Mouse (Mus musculus) liver, embryonic 14.5 days (tissue): Measurements from ENCODE around the gene Furin. TPM values are rescaled to one million over a fixed set of nuclear protein-coding genes. Genes with fewer than 3 reads are reported as not detected.
A peak's percentile ranks its signal among the peaks of the same experiment; 100 is the strongest.
"Not testable (repeated sequence)": the region's sequence is repeated elsewhere in the genome, so short reads cannot be mapped to it uniquely, and the experiment has no call there.

Experiments used
- ATAC-seq: fragments of 200-750 bp; cut with Nextera tagmentation; 2 replicates; pipeline ENCODE4 v1.8.0; 2017; ENCODE audit warnings: moderate number of reproducible peaks, mild to moderate bottlenecking, moderate library complexity; ENCODE audit not compliant: insufficient read depth
- DNase-seq, 3 experiments: peaks; one replicate each; pipeline ENCODE4 v3.0.0-alpha.2; 2012 to 2013; ENCODE audit warnings: low read depth in 3 of 3, low spot score in 3 of 3
- H3K27ac ChIP-seq: fragments of 300-500 bp; sonication (generic); 2 replicates; pipeline ENCODE4 v1.5.1; 2014; ENCODE audit warnings: moderate library complexity, mild to moderate bottlenecking, control low read depth, inconsistent platforms
- H3K27me3 ChIP-seq: fragments of 300-500 bp; sonication (generic); 2 replicates; pipeline ENCODE4 v1.6.1; 2014; ENCODE audit warnings: mild to moderate bottlenecking, low read length, moderate library complexity; ENCODE audit not compliant: control insufficient read depth, insufficient read depth
- H3K36me3 ChIP-seq: fragments of 300-500 bp; sonication (generic); replicated peaks from 2 replicates; pipeline ENCODE4 v1.6.1; 2014; ENCODE audit warnings: low read depth; ENCODE audit not compliant: control insufficient read depth, insufficient read depth
- H3K4me1 ChIP-seq, 2 experiments: fragments of 200-500 bp in 1 of 2; fragments of 300-500 bp in 1 of 2; sonication (generic) in 1 of 2; replicated peaks; 2 replicates each; pipeline ENCODE4 v1.6.1; 2012 to 2014; ENCODE audit warnings: antibody characterized with exemption in 1 of 2, inconsistent platforms in 1 of 2, low read length in 1 of 2; ENCODE audit not compliant: control insufficient read depth in 2 of 2, insufficient read depth in 2 of 2
- H3K4me2 ChIP-seq: fragments of 300-500 bp; sonication (generic); 2 replicates; pipeline ENCODE4 v1.6.1; 2014; ENCODE audit warnings: low read depth, mild to moderate bottlenecking, control low read depth, moderate library complexity
- H3K4me3 ChIP-seq, 2 experiments: fragments of 200-500 bp in 1 of 2; fragments of 300-500 bp in 1 of 2; sonication (generic) in 1 of 2; 2 replicates each; pipeline ENCODE4 v1.5.1; 2012 to 2014; ENCODE audit warnings: low read depth in 2 of 2, low read length in 2 of 2, mild to moderate bottlenecking in 2 of 2, control low read depth in 1 of 2, inconsistent platforms in 1 of 2, moderate library complexity in 1 of 2; ENCODE audit not compliant: insufficient read depth in 1 of 2
- H3K9ac ChIP-seq: fragments of 300-500 bp; sonication (generic); replicated peaks from 2 replicates; pipeline ENCODE4 v1.6.1; 2014; ENCODE audit warnings: mild to moderate bottlenecking, control low read depth, moderate library complexity
- H3K9me3 ChIP-seq: fragments of 300-500 bp; sonication (generic); 2 replicates; pipeline ENCODE4 v1.6.1; 2016; ENCODE audit warnings: low read length, mixed read lengths; ENCODE audit not compliant: control insufficient read depth
- CTCF ChIP-seq: IDR thresholded peaks from 2 replicates; pipeline ENCODE4 v1.5.1; 2016; ENCODE audit warnings: antibody characterized with exemption, low read depth, control low read depth
- EP300 ChIP-seq: IDR thresholded peaks from 2 replicates; pipeline ENCODE4 v1.6.1; 2016; ENCODE audit warnings: antibody characterized with exemption, low read depth
- WGBS: fragments of 180-500 bp; shearing (Covaris S2); extraction: QIAGEN DNeasy Blood & Tissue Kit; methylation state at CpG from one replicate; pipeline ENCODE4 v1.1.7; 2014; ENCODE audit not compliant: insufficient replicate concordance; 5-methylcytosine and 5-hydroxymethylcytosine counted together
- polyA plus RNA-seq, 2 experiments: library from polyadenylated mRNA; depleted of rRNA in 1 of 2; stranded (reverse) in 1 of 2; unstranded in 1 of 2; fragments of >200 nt; fragmentation: Nextera tagmentation in 1 of 2; extraction: Ambion mirVana in 1 of 2; gene quantifications; 2 replicates each; pipeline versions ENCODE4 v1.2.1 to v1.2.3; 2012 to 2014

Gene Furin
- polyA plus RNA-seq, 2 experiments, result 3.8 to 6.0 TPM

GRCm38 (mm10) chr7:80398654-80399444, 6.4 kb downstream of the Furin start:
- DNase-seq (no peak), ATAC-seq (no peak)
- Histone ChIP-seq H3K27me3 (peaks cover 24% of the 10 kb centered on the region), H3K36me3 (no peaks in the 10 kb centered on the region; the same call in 1 of the 2 replicates), H3K4me1 (peaks cover 0 to 7% of the 10 kb centered on the region in 2 experiments; a peak in 1 of 4 replicates), H3K9me3 (no peaks in the 10 kb centered on the region), H3K4me3 (no peak overlapping the region), H3K27ac (no peak overlapping the region), H3K4me2 (no peak overlapping the region), H3K9ac (no peak overlapping the region)
- 67% methylated on average over 9 of the region's 9 CpGs for WGBS
- no peak for TF ChIP-seq CTCF
- no peak for TF ChIP-seq EP300

DNA sequence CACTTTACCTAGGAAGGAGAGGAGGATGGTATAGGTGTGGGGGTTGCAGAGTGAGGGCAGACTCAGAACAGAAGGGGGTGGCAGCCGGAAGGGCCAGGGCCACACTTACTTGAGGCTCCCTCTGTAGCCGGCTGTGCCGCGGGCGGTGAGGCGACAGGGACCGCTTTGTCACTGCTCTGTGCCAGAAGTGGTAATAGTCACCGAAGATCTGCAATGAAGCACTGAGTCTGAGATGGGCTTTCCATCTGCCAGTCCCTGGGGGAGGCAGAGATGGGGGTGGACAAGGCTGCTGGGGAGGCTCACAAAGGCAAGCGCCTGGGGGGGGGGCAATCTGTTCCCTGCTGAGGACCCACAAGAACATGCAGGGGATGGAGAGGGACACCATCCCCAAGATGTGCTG, 7.2 kb downstream of the Furin start:
- no peak overlapping the region for H3K4me3 ChIP-seq
- no peaks in the 10 kb centered on the region; the same call in 1 of the 2 replicates for H3K36me3 ChIP-seq
- TF ChIP-seq CTCF, result no peak
- TF ChIP-seq EP300, result no peak
- peaks cover 16% of the 10 kb centered on the region for H3K27me3 ChIP-seq
- no peak overlapping the region for H3K27ac ChIP-seq
- peaks cover 0 to 7% of the 10 kb centered on the region in 2 experiments; a peak in 1 of 4 replicates for H3K4me1 ChIP-seq
- no peak overlapping the region for H3K4me2 ChIP-seq
- no peak overlapping the region for H3K9ac ChIP-seq
- DNase-seq, result no peak
- H3K9me3 ChIP-seq, result no peaks in the 10 kb centered on the region
- WGBS, result 85% methylated on average over 9 of the region's 9 CpGs
- no peak for ATAC-seq

GRCm38 (mm10) chr7:80396427-80396826, 8.8 kb downstream of the Furin start:
- not testable (repeated sequence) for H3K9ac ChIP-seq, H3K9me3 ChIP-seq, DNase-seq, H3K27ac ChIP-seq, H3K4me3 ChIP-seq, H3K36me3 ChIP-seq, H3K4me2 ChIP-seq, H3K27me3 ChIP-seq, ATAC-seq, H3K4me1 ChIP-seq
- WGBS, result 69% methylated on average over 4 of the region's 4 CpGs
- peak; percentile 45; the same call in 1 of the 2 replicates for TF ChIP-seq CTCF

- no peaks in the 10 kb centered on the region; the same call in none of the 2 replicates for H3K36me3 ChIP-seq
- DNase-seq (no peak), ATAC-seq (no peak)
- H3K4me1 ChIP-seq, result no peaks in the 10 kb centered on the region
- 46% methylated on average over 4 of the region's 4 CpGs for WGBS
- H3K27ac ChIP-seq, result no peak overlapping the region
- TF ChIP-seq EP300 (no peak), CTCF (no peak)
- H3K9me3 ChIP-seq, result no peaks in the 10 kb centered on the region
- no peak overlapping the region for H3K4me3 ChIP-seq
- no peaks in the 10 kb centered on the region for H3K27me3 ChIP-seq
- no peak overlapping the region for H3K4me2 ChIP-seq
- H3K9ac ChIP-seq, result no peak overlapping the region
These were observed 10.6 kb downstream of the Furin start for GRCm38 (mm10) chr7:80394600-80394999.

DNA sequence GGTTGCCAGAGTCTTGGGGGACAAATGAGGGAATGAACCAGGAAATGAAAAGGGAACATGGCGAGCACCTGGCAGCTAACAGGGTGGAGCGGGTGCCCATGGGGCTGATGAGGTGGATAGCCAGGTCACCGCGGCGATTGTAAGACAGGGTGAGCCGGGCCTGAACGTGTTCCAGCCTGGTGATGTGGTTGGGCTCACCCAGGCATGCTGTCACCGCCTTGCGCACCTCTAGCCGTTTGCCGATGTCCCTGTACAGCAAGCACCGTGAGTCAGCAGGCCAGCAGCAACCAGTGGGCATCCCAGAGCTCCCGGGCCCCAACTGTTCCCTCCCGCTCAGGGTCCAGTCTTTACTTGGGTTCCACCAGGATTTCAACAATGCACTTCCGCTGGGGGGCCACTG, 13.1 kb downstream of the Furin start:
- WGBS, result 84% methylated on average over 15 of the region's 15 CpGs
- no peak for TF ChIP-seq EP300
- TF ChIP-seq CTCF, result no peak
- Histone ChIP-seq H3K27me3 (peaks cover 16% of the 10 kb centered on the region), H3K4me1 (no peaks in the 10 kb centered on the region), H3K9ac (no peak overlapping the region), H3K4me2 (no peak overlapping the region), H3K4me3 (no peak overlapping the region), H3K9me3 (no peaks in the 10 kb centered on the region), H3K36me3 (no peaks in the 10 kb centered on the region; the same call in none of the 2 replicates), H3K27ac (no peak overlapping the region)
- no peak for DNase-seq
- no peak for ATAC-seq
